Mouse (Mus musculus) cerebellum, adult 9-11 months (tissue): ENCODE measurements around the gene Lrp1.
A peak's percentile ranks its signal among the peaks of the same experiment; 100 is the strongest.

Experiments used
- DNase-seq: peaks from one replicate; pipeline ENCODE4 v3.0.0; 2022

The Lrp1 gene

DNA sequence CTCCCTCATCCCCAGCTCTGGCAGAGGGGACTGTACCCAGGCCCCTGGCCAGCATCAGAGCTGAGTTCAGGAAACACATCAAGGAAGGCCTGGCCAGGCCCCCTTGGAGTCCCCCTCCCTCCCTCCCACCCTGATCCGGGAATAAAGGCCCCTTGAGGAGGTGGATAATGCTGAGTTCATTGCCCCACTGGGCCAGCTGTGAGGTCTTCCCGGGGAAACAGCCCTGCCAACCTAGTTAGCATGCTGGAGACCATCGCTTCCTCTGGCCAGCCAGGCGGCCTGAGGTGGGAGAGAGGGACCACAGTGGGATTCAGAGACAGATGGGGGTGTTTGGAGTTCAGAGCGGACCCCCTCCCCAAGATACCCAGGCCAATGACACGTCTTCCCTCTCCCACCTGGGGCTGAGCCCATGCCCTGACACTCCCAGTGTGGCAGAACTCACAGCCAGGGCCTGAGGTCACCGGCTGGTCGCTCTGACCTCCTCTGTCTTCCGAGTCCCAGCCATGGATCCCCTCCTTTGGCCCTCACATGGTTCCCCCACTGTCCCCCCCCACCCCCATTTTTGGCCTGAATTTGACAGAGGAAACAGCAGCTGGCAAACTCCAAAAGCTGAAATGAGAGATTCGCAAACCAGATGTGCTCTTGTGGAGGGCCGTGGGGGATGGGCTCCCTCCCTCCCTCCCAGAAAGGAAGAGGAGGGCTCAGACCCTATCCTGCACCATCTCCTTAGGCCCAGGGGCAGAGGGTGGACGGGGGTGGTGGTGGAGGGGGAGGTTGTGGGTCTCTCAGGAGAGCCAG is 6.5 kb downstream of the Lrp1 start:
- DNase-seq: peak; percentile 58

DNA sequence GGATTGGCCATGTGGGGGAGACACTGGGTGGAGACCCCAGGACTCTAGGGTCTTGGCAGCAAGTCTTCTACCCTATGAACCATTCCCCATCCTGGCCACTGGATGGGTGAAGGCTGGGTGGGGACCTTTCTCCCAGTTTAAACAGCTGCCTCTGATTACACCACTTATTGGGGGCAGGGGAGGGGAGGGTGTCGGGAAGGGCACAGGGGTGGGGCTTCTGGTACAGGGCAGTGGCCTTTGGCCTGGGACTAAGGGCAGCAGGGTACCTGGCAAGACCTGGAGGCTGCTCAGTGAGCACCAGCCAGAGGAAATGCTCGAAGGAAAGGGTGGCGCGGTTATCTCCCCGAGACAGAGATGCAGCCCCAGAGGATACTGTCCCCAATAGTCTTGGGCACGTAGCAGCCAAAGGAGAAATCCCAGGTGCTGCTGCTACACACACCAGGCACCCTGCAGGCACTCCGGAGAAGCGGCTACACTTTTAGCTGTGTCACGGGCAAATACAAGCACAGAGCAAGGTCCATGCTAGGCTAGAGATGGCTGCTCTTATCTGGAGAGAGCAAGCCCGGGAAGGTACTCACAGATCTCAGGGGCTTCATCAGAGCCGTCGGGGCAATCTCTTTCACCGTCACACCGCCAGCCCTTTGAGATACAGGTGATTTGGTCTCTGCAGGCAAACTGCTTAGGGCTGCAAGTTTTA is 8.7 kb downstream of the Lrp1 start:
- DNase-seq: no peak

DNA sequence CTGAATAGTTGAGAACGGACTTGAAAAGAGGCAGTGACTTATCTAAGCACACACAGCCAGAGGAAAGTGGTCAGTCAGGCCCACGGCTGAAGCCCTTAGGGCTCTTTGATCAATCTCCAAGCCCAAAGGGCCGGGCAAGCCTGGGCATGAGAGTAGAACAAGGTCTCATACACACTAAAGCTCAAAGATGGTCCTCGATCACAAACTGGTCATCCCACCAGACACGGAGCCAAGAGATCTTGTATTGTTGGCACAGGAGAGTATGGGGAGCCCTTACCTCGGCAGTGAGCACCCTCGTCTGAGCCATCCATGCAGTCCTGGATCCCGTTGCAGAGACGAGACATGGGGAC is 10.9 kb downstream of the Lrp1 start:
- DNase-seq: no peak

DNA sequence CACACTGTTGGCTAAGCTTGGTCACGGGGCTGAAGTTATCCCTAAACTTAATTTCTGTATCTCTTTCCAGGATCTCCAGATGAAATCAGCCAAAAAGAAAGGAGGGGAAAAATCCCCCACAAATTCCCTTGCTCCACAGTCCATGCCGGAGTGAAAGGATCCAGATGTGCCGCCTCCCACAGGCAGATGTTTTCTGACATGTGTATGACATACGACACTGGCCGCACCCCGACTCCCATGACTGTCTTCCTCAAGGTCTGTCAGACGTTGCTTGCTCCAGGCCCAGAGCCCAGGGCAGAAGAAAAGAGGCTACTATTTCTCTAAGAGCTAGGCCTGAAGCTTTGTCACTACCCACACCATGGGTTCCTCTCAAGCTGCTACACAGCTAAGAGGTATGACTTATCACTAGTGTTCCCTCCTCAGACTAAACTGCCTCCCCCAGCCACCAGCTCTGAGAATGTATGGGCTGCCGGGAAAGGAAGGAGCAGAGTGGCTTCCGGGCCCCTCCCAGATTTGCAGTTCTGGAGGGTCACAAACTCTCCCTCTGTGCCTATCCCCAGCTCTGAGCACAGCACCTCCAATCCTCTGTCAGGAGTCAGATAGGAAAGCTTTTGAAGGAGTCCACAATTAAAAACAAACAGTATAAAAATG is 11.4 kb downstream of the Lrp1 start:
- DNase-seq: no peak

DNA sequence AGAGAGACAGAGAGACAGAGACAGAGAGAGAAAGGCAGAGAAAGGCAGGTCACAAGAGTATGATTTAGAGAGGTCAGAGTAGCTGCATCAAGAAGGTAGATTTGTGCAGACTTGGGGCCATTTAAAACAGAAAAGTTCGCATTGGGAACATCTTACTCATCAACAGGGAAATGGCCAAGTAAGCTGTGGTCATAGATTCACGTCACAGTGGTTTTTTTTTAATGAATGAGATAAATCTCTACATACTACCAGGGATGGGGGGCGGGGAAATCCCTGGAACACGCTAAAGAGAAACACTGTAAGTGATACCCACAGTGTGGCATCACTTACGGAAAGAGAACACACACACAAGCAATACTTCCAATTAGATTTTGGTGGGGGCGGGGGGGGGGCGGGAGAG is 13.9 kb downstream of the Lrp1 start:
- DNase-seq: no peak

DNA sequence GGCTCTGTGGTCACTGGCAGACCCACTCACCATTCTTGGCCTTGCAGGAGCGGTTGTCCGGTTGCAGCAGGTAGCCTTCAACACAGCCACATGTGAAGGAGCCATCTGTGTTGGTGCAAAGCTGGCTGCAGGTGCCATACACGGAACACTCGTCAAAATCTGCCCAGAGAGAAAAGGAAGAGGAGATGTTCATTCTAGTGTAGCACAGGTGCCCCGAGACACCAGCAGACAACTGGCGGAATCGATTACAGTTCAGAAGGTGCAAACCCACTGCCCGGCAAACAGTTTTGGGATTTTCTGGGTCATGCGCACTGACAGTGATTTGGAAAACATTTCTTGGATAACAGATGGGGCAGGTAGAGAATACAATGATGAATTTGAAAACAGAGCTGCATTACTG is 15.2 kb downstream of the Lrp1 start:
- no peak for DNase-seq

DNA sequence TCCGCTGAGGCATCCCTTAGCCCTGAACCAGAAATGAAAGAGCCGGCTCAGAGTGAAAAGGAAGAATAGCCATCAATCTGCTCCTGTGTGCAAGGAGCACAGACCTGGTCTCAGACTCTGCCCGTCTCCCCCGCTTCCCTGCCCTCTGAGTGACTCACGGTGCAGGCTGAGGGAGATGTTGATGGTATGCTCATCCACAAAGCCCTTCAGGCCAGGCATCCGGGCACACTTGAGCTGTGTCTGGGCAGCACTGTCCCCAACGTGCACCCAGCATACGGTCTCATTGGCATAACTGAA is 15.7 kb downstream of the Lrp1 start:
- no peak for DNase-seq

DNA sequence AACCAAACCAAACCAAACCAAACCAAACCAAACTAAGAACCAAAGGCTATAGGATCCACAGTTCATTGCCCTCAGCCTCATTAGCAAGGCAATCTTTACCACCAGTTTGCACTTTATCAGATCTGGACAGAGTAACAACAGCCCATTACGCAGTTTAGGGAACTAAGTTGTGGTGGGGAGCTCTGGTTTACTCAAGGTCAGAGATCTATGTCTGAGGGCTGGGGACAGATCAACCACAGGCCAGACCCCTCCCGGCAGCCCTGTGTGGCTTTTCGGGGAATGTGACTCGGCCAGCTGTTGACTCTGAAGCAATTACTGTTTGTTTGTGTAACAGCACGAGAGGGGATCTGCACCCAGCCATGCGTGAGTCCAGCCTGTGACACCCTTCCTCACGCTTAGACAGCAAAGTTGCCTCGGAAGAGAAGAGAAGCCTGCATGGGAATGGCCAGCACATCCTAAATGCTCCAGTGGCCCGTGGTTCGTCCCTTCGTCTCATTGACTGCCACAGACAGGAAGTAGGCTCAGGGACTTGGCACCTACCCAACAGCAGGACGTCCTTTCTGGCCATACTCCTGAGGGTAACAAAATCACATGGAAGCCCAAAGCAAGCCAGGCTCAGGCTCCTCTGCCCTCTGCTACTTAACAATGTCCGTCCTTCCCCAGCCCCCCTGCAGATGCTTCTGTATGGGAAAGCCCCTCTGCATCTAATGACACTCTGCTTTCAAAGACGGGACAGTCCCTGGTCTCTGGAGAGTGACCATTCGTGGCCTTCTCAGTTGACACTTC is 16.3 kb downstream of the Lrp1 start:
- DNase-seq: peak; percentile 61

DNA sequence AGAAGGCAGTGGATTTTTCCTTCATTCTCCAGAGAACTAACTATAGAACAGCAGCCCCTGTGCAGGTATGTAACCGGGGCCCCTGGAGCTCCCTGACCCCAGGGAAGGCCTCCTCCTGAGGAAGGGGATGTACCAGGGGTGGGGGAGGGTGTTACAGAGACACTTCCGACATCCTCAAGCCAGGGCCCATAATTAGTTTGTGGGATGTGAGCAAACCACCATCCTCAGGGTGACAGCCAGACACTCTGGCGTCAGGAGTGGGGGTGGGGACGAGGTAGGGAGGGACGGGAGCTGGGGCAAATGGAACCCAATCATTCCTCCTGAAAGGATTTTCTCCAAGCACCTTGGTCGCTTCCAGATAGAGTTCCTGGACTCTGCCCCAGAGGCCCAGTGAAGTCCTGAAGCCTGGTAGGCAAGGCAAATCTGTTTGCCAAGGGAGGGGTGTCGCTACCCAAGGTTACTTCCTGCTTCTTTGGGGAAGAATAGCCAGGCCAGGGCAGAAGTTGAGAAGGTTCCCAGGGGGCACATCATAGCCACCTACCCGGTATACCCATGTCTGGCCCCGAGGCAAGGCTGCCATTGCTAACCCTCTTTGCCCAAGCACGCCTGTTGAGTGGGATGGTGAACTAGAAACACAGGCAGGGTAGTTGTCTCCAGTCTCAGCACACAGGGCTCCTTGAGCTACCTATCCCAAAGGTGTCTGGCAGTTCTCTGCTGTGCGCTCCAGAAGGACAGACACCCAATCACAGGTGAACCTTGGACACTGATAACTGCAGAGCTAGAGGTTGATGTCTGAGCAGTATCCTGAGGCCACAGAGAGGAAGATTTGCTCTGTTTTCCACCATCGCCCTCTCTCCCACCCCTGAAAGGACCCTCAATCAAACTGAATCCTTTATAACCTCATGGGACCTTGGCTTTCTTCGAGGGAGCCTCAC is 17.2 kb downstream of the Lrp1 start:
- DNase-seq: no peak

DNA sequence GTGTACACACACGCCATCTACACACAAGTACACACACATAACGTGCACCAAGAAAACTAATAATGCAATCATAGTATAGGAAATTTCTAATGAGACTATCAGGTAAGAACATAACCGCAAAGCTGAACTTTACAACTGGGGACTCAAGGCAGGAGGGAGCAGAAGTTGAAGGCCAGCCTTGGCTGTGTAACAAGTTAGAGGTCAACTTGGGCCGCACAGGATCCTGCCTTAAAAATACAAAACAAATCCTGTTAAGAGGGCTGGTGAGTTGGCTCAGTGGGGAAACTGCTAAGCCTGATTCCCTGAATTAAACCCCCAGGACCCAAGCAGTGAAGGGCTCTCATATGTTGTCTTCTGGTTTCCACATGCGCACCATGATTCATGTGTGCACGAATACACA is 18.8 kb downstream of the Lrp1 start:
- DNase-seq: no peak

DNA sequence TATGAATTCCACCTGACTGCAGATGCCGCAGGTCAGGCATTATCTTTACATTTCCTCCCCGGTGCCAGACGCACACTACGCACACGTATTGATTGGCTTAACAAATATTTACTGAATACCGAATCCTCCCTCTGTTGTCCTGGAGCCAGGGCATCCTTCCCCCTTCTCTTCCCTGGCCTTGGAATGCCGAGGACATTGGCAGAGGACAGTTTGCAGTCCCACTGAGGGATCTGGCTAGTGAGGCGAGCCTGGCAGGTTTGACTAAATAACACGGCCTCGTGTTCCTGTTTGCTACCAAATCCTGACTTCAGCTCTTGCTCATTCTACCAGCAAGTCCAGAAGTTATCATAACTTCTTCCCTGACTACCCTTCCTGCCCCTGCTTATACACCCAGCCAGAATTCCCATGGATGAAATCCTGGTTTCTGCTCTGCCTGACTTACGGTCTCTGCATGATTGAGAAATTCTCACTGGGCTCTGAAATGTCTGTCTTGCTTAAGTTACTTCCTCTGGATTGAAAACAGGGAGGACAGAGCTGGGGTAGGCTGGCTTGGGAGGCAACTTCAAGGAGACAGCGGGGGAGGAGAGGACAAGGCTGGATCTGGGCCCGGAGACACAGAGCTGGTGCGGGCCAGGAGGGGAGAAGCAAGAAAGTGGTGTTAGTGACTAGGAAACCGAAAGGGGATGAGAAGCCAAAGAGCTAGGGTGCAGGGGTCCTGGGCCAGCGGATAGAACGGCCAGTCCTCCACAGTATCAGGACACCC is 21.0 kb downstream of the Lrp1 start:
- DNase-seq: peak; percentile 74

DNA sequence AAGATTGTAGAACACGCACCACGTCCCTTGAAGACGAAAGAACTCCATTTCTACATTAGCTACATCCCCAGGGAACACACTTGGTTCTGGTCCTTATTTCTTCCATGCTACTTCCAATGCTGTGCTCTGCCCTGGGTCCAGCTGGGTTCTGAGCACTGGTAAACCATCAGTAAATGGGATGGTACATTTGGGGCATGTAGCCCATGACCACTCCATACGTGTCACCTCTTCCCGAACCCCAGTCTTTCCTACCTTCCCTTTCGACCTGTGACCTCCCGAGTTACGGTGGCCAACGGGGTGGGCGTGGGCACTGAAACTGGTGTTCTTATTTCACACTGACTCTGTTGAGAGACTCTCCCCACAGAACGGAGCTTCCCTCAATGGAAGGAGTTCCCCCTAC is 21.7 kb downstream of the Lrp1 start:
- DNase-seq: no peak

DNA sequence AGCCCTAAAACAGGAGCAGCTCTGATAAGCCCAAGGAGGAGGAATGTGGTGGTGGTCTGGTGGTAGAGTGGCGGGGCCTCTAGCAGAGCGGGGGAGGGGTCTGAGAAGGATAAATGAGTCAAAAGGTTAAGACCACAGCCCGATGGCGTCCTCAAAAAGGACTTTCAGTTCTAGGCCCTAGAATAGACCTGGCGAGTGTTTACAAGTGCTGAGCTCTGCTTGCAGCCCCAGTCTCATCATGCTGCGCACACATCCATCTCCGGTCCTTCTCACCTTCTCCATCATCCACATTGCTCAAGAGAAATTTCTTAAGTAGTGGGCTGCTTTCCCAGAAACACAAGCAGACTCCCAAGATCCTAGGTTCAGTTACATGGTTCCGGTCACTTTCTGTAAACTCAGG is 22.3 kb downstream of the Lrp1 start:
- no peak for DNase-seq

DNA sequence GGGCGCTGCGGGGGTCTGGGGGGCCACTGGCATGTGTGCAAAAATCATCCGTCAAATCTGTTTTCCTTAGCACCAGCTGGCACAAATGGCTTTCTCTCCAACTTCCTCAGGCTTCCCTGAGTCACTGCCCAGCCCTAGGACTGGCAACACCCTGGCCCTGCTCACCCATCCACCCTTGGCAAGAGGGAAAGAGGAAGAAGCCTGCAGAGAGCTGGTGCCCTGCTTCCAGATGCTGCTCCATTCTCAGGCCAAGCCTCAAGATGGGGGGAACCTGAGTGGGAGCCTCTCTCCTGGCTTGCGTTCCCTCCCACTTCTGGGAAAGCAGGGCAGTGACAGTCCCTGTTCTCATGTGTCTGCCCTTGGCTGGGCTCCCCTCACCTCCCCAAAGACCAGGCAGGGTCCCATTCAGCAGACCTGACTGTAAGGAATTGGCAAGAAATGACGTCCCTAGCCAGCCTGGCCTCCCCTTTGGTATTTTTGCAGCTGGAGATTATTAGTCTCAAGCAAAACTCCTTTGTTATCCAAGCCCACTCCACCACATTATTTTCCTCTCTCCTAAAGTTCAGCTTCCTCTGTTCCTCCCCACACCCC is 23.5 kb downstream of the Lrp1 start:
- peak; percentile 91 for DNase-seq

DNA sequence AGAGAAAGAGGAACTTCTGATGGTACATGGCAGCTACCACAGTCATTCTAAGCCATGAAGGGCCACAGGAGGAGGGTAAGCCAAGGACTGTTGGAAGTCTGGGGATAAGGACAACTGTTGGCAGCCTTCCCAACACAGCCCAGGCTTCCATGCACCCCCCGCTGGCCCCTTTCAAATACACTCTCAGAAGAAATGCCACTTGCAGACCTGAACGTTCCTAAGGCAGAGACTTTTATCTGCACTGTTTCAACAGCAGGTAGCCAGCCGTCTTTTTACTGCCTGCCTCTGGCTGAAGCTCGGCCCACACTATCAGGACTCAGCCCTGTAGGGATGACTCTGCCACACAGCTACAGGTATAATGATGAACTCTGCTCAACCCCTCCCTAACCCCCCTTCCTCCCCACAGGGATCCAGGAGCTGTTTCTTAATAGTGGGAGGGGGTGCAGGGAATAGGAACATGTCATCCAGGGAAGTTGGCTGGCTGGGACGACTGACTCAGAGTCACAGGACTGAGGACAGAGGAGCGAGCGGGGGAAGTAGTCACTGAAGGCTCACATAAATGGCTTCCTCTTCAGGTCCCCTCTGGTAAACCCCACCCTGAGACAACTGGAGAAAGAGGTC is 24.5 kb downstream of the Lrp1 start:
- DNase-seq: peak; percentile 77

DNA sequence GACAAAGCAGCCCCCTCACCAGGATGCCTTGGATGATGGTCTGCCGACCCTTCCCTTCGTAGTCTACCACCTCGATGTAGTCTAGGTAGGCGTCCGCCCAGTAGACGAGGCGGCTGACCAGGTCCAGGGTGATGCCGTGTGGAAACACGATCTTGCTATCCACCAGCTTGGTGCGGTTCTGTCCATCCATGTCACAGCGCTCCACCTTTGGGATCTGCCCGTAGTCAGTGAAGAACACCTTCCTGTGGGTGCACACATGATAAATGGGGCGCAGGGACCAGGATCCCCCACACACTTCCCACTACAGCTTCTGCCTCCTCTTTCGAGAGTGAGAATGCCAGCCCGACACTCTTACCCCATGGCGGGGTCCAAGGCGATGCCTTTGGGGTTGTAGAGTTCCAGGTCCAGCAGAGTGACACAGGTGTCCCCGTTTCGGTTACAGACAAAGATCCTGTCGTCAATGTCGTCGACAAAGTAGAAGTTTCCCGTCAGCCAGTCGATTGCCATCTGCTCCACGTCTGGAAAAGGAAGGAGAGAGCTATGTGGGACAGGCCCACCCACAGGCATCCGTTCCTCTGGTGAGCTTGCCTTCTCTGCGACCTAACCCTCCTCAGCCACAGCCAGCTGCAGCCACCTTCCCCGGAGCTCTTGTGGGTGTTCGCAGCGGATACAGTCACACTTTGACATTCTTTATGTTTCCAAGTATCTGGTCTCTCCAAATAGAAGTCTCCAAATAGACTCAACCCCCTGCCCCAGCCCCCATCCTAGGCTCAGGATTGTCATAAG is 25.8 kb downstream of the Lrp1 start:
- DNase-seq: no peak

DNA sequence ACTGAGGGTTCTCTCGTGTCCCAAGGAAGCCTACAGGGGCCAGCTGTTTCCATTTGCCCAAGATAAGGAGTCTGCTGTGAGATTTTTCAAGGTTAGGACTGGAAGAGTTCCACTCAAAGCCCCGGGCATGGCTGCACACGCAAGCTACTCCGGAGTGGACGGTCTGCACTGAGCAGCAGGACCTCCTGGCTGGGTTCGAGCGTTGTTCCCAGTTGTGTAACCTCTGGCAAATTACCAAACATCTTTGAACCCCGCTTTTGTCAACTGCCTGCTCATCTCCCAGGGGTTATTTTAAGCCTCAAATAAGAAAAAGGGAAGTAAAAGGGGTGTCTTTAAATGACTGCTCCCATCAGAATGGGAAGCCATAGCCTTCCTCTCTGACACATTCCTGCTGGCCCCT is 26.5 kb downstream of the Lrp1 start:
- DNase-seq: no peak

DNA sequence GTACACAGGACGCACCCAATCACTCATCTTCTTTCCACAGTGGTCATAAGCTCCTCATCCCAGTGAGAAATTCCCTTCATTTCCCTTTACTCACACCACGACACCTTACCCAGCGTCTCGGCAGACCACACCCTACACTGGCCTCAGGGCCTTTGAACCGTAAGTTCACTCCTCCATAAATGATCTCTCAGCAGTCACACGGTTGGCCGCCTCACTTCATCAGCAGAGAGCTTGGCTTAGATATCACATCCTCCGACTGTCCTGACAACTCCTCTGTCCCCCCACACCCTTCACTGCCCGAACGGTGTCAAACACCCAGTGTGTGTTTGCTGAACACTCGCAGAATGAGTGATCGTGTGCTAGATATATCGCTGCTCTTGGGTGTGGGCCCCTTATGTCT is 28.1 kb downstream of the Lrp1 start:
- no peak for DNase-seq

DNA sequence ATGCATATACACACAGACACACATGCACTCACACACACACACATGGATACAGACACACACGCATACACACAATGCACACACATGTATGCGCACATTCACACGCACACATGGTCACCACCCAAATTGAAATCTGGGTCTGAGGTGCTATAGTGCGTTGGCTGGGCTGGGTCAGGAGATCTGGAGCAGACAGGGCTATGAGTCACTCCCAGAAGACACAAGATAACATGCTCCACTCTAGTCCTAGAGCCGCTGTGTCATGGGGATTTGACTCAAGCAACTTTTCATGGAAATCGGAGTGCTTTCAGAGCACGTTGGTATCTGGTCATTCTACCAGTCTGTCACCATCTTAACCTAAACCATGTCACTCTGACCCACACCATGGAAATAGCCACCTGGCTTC is 28.5 kb downstream of the Lrp1 start:
- DNase-seq: no peak

DNA sequence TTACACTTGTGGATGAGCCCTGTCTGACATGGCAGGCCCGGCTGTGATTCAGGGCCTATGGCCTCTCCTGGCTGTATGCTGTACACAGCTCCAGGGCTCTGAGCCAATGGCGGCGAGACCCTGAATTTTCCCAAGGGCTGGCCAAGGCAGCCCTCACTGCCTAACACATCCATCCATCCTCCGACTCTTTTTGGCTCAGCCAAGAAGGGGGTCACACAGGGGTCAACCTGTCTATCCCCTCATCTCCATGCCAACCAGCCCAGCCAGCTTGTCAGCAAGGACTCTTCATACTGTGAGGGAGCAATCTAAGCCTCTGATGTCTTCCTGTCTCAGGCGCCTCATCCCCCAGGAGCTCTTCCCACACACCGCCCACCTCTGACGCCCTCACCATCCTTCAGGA is 29.4 kb downstream of the Lrp1 start:
- no peak for DNase-seq
